ENCODE assay signal across 8 mouse cellular contexts in genomic region chr2:25000544-25001235, GRCm38 (mm10). TPM values are rescaled to one million over a fixed set of nuclear protein-coding genes. Genes with fewer than 3 reads are reported as not detected.
DNase-seq lines count a peak whose midpoint lies in the region.

No protein-coding gene starts in this region.

- intact Hi-C loops in heart, postnatal 10 days (cut with DNase I): loop anchor here (5.0 kb wide), 1 partner anchor 38 kb away; the partner anchor contains the start of gene Dph7

- DNase-seq in adrenal gland, adult (ENCODE audit: inconsistent age in 2 of 2, low spot score in 1 of 2): peak; percentile 49 to 81
- no peak for DNase-seq in adrenal gland, adult 8-10 months
- DNase-seq in layer of hippocampus, postnatal 10 days (ENCODE audit: low spot score in 2 of 2): peak; percentile 31 to 53
- DNase-seq in layer of hippocampus, adult 11-12 months (ENCODE audit: low spot score): no peak
- peak; percentile 51 for DNase-seq in R1 (ENCODE audit: low read depth, low spot score)
- DNase-seq in heart, postnatal 10 days: peak; percentile 44 to 65
- peak; percentile 16 for DNase-seq in lung, postnatal 25 days (ENCODE audit: low spot score)
- no peak for DNase-seq in c-Kit-positive CD71-positive TER-119-positive erythroid progenitor cells, embryonic 14.5 days (ENCODE audit: low spot score)

RNA-seq across cellular contexts. Expression of gene Pnpla7, which starts 24.9 kb away (rescaled TPM):
- total RNA-seq in adrenal gland, adult 8-10 months (2022): 10 to 100 TPM; 67.2 to 94.5 (median 71.2) TPM
- total RNA-seq in layer of hippocampus, postnatal 10 days (2021): 10 to 100 TPM; 12.9 to 14.2 TPM
- 10 to 100 TPM; 19.5 to 20.5 TPM for total RNA-seq in heart, postnatal 10 days (2021)

RNA-seq across cellular contexts. Expression of gene Mrpl41, which starts 25.8 kb away (rescaled TPM):
- 100 to 1,000 TPM in 1 of 4 experiments, 10 to 100 TPM in 3; 85.6 to 109 (median 86.5) TPM for total RNA-seq in adrenal gland, adult 8-10 months (2022)
- 10 to 100 TPM; 84.9 to 94.6 TPM for total RNA-seq in layer of hippocampus, postnatal 10 days (2021)
- 10 to 100 TPM; 87.3 to 88.0 TPM for total RNA-seq in heart, postnatal 10 days (2021)

RNA-seq across cellular contexts. Expression of gene Dph7, which starts 38.5 kb away (rescaled TPM):
- 10 to 100 TPM; 11.5 to 24.2 (median 20.2) TPM for total RNA-seq in adrenal gland, adult 8-10 months (2022)
- 10 to 100 TPM; 24.9 to 29.5 TPM for total RNA-seq in layer of hippocampus, postnatal 10 days (2021)
- total RNA-seq in heart, postnatal 10 days (2021): 1 to 10 TPM; 4.9 to 7.3 TPM

RNA-seq across cellular contexts. Expression of gene Zmynd19, which starts 51.1 kb away (rescaled TPM):
- total RNA-seq in adrenal gland, adult 8-10 months (2022): 10 to 100 TPM; 20.5 to 30.3 (median 24.1) TPM
- total RNA-seq in layer of hippocampus, postnatal 10 days (2021): 10 to 100 TPM; 42.0 to 44.2 TPM
- total RNA-seq in heart, postnatal 10 days (2021): 10 to 100 TPM; 19.7 to 24.2 TPM

RNA-seq across cellular contexts. Expression of gene Nsmf, which starts 53.5 kb away (rescaled TPM):
- 10 to 100 TPM; 41.6 to 84.4 (median 63.1) TPM for total RNA-seq in adrenal gland, adult 8-10 months (2022)
- total RNA-seq in layer of hippocampus, postnatal 10 days (2021): 100 to 1,000 TPM; 793 to 858 TPM
- total RNA-seq in heart, postnatal 10 days (2021): 10 to 100 TPM; 37.5 to 39.1 TPM

Comparison
In these comparisons a context has a peak if more than half of its experiments do, and no peak if none do; other contexts are left out.
1. DNase-seq: peak in adrenal gland, adult (2 of 2), layer of hippocampus, postnatal 10 days (2 of 2), R1 (single experiment), heart, postnatal 10 days (2 of 2) and lung, postnatal 25 days (single experiment); none in adrenal gland, adult 8-10 months (single experiment), layer of hippocampus, adult 11-12 months (single experiment) and c-Kit-positive CD71-positive TER-119-positive erythroid progenitor cells, embryonic 14.5 days (single experiment).